Mouse (Mus musculus) heart, embryonic 16.5 days (tissue): Measurements from ENCODE around the gene Cracr2b. TPM values are rescaled to one million over a fixed set of nuclear protein-coding genes. Genes with fewer than 3 reads are reported as not detected.

Experiments
- ATAC-seq: fragments of 200-750 bp; cut with Nextera tagmentation; replicated peaks from 2 replicates; pipeline ENCODE4 v1.8.0; 2017; ENCODE audit warnings: moderate number of reproducible peaks; ENCODE audit not compliant: insufficient read depth, low FRiP score; ENCODE audit errors: extremely low read depth
- H3K27ac ChIP-seq: fragments of 300-500 bp; sonication (generic); 2 replicates; pipeline ENCODE4 v1.5.1; 2014; ENCODE audit warnings: mild to moderate bottlenecking, low read length, control low read depth, moderate library complexity
- H3K27me3 ChIP-seq: fragments of 300-500 bp; sonication (generic); 2 replicates; pipeline ENCODE4 v1.6.1; 2014; ENCODE audit warnings: low read length, mixed read lengths; ENCODE audit not compliant: control insufficient read depth, insufficient read depth
- H3K36me3 ChIP-seq: fragments of 300-500 bp; sonication (generic); 2 replicates; pipeline ENCODE4 v1.6.1; 2014; ENCODE audit not compliant: control insufficient read depth, insufficient read depth
- H3K4me1 ChIP-seq: fragments of 300-500 bp; sonication (generic); 2 replicates; pipeline ENCODE4 v1.6.1; 2014; ENCODE audit warnings: low read length, mixed read lengths; ENCODE audit not compliant: control insufficient read depth, insufficient read depth
- H3K4me2 ChIP-seq: fragments of 300-500 bp; sonication (generic); 2 replicates; pipeline ENCODE4 v1.6.1; 2014; ENCODE audit warnings: low read depth, mild to moderate bottlenecking, control low read depth, low read length
- H3K4me3 ChIP-seq: fragments of 300-500 bp; sonication (generic); 2 replicates; pipeline ENCODE4 v1.5.1; 2014; ENCODE audit warnings: mild to moderate bottlenecking, control low read depth, low read length
- H3K9ac ChIP-seq: fragments of 300-500 bp; sonication (generic); 2 replicates; pipeline ENCODE4 v1.6.1; 2014; ENCODE audit warnings: low read length, control low read depth
- H3K9me3 ChIP-seq: fragments of 300-500 bp; sonication (generic); replicated peaks from 2 replicates; pipeline ENCODE4 v1.6.1; 2016; ENCODE audit warnings: low read length; ENCODE audit not compliant: control insufficient read depth
- WGBS: fragments of 180-500 bp; shearing (Covaris S2); extraction: QIAGEN DNeasy Blood & Tissue Kit; methylation state at CpG from one replicate; pipeline ENCODE4 v1.1.7; 2014; 5-methylcytosine and 5-hydroxymethylcytosine counted together
- polyA plus RNA-seq: library from polyadenylated mRNA; unstranded; fragments of >200 nt; fragmentation: Nextera tagmentation; extraction: Ambion mirVana; gene quantifications from 2 replicates; pipeline ENCODE4 v1.2.1, GENCODE M21; 2015

Cracr2b gene
- polyA plus RNA-seq, 1 experiment from 2014 or later: 24.2 TPM

- no peak overlapping the region for H3K4me2 ChIP-seq
- no peaks in the 10 kb centered on the region for H3K9me3 ChIP-seq
- ATAC-seq: no peak
- H3K9ac ChIP-seq: no peak overlapping the region
- peaks cover 21% of the 10 kb centered on the region for H3K4me1 ChIP-seq
- no peaks in the 10 kb centered on the region for H3K27me3 ChIP-seq
- H3K4me3 ChIP-seq: no peak overlapping the region
- no peak overlapping the region for H3K27ac ChIP-seq
- WGBS: 75% methylated on average over 2 of the region's 2 CpGs
- no peaks in the 10 kb centered on the region; the same call in 1 of the 2 replicates for H3K36me3 ChIP-seq
These were observed 24.3 kb downstream of the Cracr2b start for GRCm38 (mm10) chr7:141485186-141485585.

- Histone ChIP-seq H3K27ac (no peak overlapping the region), H3K4me2 (no peak overlapping the region), H3K27me3 (no peaks in the 10 kb centered on the region), H3K4me1 (peaks cover 18% of the 10 kb centered on the region), H3K9me3 (no peaks in the 10 kb centered on the region), H3K4me3 (no peak overlapping the region), H3K36me3 (no peaks in the 10 kb centered on the region; the same call in 1 of the 2 replicates), H3K9ac (no peak overlapping the region)
- ATAC-seq: no peak
- 90% methylated on average over 2 of the region's 2 CpGs for WGBS
These were observed 24.7 kb downstream of the Cracr2b start for GRCm38 (mm10) chr7:141485606-141486005.

GRCm38 (mm10) chr7:141486239-141486638 is 25.3 kb downstream of the Cracr2b start:
- H3K36me3 ChIP-seq: no peaks in the 10 kb centered on the region; the same call in 1 of the 2 replicates
- H3K9ac ChIP-seq: no peak overlapping the region
- WGBS: 88% methylated on average over 1 of the region's 1 CpGs
- H3K9me3 ChIP-seq: no peaks in the 10 kb centered on the region
- no peak for ATAC-seq
- H3K4me2 ChIP-seq: no peak overlapping the region
- no peak overlapping the region for H3K27ac ChIP-seq
- no peaks in the 10 kb centered on the region for H3K27me3 ChIP-seq
- H3K4me1 ChIP-seq: peaks cover 12% of the 10 kb centered on the region
- H3K4me3 ChIP-seq: no peak overlapping the region

DNA sequence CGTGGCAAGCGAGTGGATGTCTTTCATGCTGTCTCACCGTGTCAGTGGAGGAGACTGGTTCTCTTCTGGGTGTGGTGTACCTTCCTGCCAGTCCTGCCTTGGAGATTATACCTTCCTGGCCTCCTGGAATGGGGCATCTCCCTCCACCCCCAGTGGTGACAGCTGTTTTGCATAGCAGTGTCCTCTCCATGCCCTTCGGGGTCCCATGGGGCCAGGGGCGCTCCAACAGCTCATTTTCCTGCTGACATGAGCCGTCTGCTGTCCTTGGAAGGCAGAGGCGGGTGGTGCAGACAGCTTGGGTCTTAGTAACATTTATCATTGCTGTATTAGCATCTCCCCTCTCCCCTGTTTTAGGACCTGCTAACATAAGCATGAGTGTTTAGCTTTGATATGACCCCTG is 26.2 kb downstream of the Cracr2b start:
- Histone ChIP-seq H3K4me3 (no peak overlapping the region), H3K27ac (no peak overlapping the region), H3K36me3 (peaks cover 2% of the 10 kb centered on the region; the same call in 1 of the 2 replicates), H3K9me3 (no peaks in the 10 kb centered on the region), H3K4me1 (peaks cover 7% of the 10 kb centered on the region), H3K4me2 (no peak overlapping the region), H3K27me3 (no peaks in the 10 kb centered on the region), H3K9ac (no peak overlapping the region)
- WGBS: 66% methylated on average over 7 of the region's 7 CpGs
- ATAC-seq: no peak

DNA sequence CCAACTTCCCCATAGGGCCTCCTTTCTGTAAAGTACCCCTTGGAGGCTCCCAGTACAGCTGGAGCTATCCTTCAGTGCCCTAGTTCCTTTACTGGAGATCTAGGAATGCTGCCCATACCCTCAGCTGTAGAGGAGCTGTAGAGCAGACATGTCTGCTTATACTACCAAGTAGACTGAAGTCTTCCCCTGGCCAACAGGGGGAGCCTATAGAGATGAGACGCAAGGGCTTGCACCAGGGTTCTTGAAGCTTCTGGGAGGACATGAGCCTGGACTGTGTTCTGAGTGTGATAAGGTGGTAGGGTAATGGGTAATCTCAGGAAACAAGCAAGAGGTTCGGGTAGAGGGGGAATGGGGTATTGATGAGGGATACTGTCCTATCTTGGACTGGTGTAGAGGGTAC is 30.3 kb downstream of the Cracr2b start:
- Histone ChIP-seq H3K27ac (no peak overlapping the region), H3K27me3 (no peaks in the 10 kb centered on the region), H3K4me2 (no peak overlapping the region), H3K4me3 (no peak overlapping the region), H3K9ac (no peak overlapping the region), H3K4me1 (no peaks in the 10 kb centered on the region), H3K9me3 (no peaks in the 10 kb centered on the region), H3K36me3 (peaks cover 6% of the 10 kb centered on the region; the same call in 1 of the 2 replicates)
- no peak for ATAC-seq
- WGBS: 73% methylated on average over 2 of the region's 2 CpGs

- no peak for ATAC-seq
- H3K9me3 ChIP-seq: no peaks in the 10 kb centered on the region
- H3K27me3 ChIP-seq: no peaks in the 10 kb centered on the region
- no peak overlapping the region for H3K27ac ChIP-seq
- no peak overlapping the region for H3K4me2 ChIP-seq
- peaks cover 6% of the 10 kb centered on the region; the same call in 1 of the 2 replicates for H3K36me3 ChIP-seq
- no peak overlapping the region for H3K4me3 ChIP-seq
- 90% methylated on average over 5 of the region's 5 CpGs for WGBS
- peaks cover 8% of the 10 kb centered on the region for H3K4me1 ChIP-seq
- H3K9ac ChIP-seq: no peak overlapping the region
These were observed 31.8 kb downstream of the Cracr2b start for GRCm38 (mm10) chr7:141492738-141493137.

- Histone ChIP-seq H3K27me3 (no peaks in the 10 kb centered on the region), H3K4me1 (peaks cover 11% of the 10 kb centered on the region), H3K9ac (no peak overlapping the region), H3K4me2 (no peak overlapping the region), H3K27ac (no peak overlapping the region), H3K9me3 (no peaks in the 10 kb centered on the region), H3K4me3 (no peak overlapping the region), H3K36me3 (peaks cover 6% of the 10 kb centered on the region; the same call in 1 of the 2 replicates)
- 71% methylated on average over 1 of the region's 1 CpGs for WGBS
- ATAC-seq: no peak
These were observed 32.8 kb downstream of the Cracr2b start for GRCm38 (mm10) chr7:141493729-141494128.

DNA sequence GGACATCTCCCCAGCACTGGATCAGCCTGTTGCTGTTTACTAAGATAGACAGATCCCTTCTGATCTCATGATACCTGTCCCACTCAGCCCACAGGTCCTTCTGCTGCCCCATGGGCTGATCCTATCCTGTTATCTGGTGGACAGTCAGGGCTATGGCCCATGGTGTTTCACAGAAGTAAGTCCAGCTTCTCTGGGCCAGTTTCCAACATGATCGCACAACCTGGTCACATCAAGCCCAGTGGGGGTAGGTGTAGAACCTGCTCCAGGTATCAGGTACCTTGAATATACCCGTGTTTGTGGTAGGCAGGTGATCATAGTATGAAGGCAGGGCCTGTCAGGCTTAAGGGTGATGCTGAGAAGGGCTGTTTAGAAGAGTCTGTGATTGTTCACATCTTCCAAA is 34.5 kb downstream of the Cracr2b start:
- Histone ChIP-seq H3K4me3 (no peak overlapping the region), H3K36me3 (peaks cover 6% of the 10 kb centered on the region; the same call in 1 of the 2 replicates), H3K9ac (no peak overlapping the region), H3K27ac (no peak overlapping the region), H3K4me2 (no peak overlapping the region), H3K4me1 (peaks cover 18% of the 10 kb centered on the region), H3K27me3 (no peaks in the 10 kb centered on the region), H3K9me3 (no peaks in the 10 kb centered on the region)
- ATAC-seq: no peak
- 80% methylated on average over 2 of the region's 2 CpGs for WGBS

GRCm38 (mm10) chr7:141495940-141496339 is 35.0 kb downstream of the Cracr2b start:
- Histone ChIP-seq H3K9ac (no peak overlapping the region), H3K36me3 (peaks cover 6% of the 10 kb centered on the region; the same call in 1 of the 2 replicates), H3K27me3 (no peaks in the 10 kb centered on the region), H3K4me3 (no peak overlapping the region), H3K4me2 (no peak overlapping the region), H3K27ac (no peak overlapping the region), H3K4me1 (peaks cover 18% of the 10 kb centered on the region), H3K9me3 (no peaks in the 10 kb centered on the region)
- no peak for ATAC-seq
- WGBS: 81% methylated on average over 4 of the region's 4 CpGs
